Mouse (Mus musculus) liver, adult 2 months (tissue): ENCODE measurements at regions not wholly inside any gene's neighbourhood (a gene's known extent, or its start where the extent isn't known, plus 50 kb on each side); places are given as distances from the start of the nearest gene placed in this dataset.

Experiments
- CTCF ChIP-seq: fragments of 200-500 bp; IDR thresholded peaks from 2 replicates; pipeline ENCODE4 v1.5.1; 2011; ENCODE audit warnings: low read depth, low read length, control low read depth
- POLR2A ChIP-seq: fragments of 200-500 bp; IDR thresholded peaks from 2 replicates; pipeline ENCODE4 v1.6.1; 2011; ENCODE audit warnings: low read length, control low read depth; ENCODE audit not compliant: insufficient read depth; ENCODE audit errors: extremely low read depth

GRCm38 (mm10) chr16:53292081-53292480 is 838.2 kb upstream of the Alcam start:
- TF ChIP-seq CTCF: no peak
- no peak for TF ChIP-seq POLR2A
